Mouse (Mus musculus) layer of hippocampus, adult 8-10 months (tissue): ENCODE measurements around the gene Pcbp1. TPM values are rescaled to one million over a fixed set of nuclear protein-coding genes. Genes with fewer than 3 reads are reported as not detected.

Source experiments
- DNase-seq, 2 experiments: peaks; one replicate each; pipeline ENCODE4 v3.0.0; 2022; ENCODE audit warnings: low spot score in 2 of 2
- total RNA-seq, 4 experiments: library from RNA; stranded (reverse); gene quantifications; 2 replicates each; pipeline ENCODE4 v1.2.4; 2022

The Pcbp1 gene
- total RNA-seq, 4 experiments from 2014 or later = 172 to 184 (median 178) TPM

- no peak for DNase-seq
These were observed 2.2 kb downstream of the Pcbp1 start for GRCm38 (mm10) chr6:86523755-86524434.

- DNase-seq = no peak
These were observed 2.8 kb downstream of the Pcbp1 start for GRCm38 (mm10) chr6:86523242-86523754.

GRCm38 (mm10) chr6:86522001-86522911 is 3.9 kb downstream of the Pcbp1 start:
- DNase-seq = no peak

GRCm38 (mm10) chr6:86519767-86520345 is 6.3 kb downstream of the Pcbp1 start:
- DNase-seq = no peak

- DNase-seq = no peak
These were observed 10.1 kb downstream of the Pcbp1 start for GRCm38 (mm10) chr6:86516021-86516420.

GRCm38 (mm10) chr6:86513296-86513695 is 12.8 kb downstream of the Pcbp1 start:
- no peak for DNase-seq

GRCm38 (mm10) chr6:86510979-86511378 is 15.1 kb downstream of the Pcbp1 start:
- no peak for DNase-seq

GRCm38 (mm10) chr6:86509866-86510200 is 16.3 kb downstream of the Pcbp1 start:
- DNase-seq = no peak

- no peak for DNase-seq
These were observed 16.8 kb downstream of the Pcbp1 start for GRCm38 (mm10) chr6:86509194-86509865.

- no peak for DNase-seq
These were observed 17.4 kb downstream of the Pcbp1 start for GRCm38 (mm10) chr6:86508736-86509135.

GRCm38 (mm10) chr6:86507116-86507515 is 19.0 kb downstream of the Pcbp1 start:
- no peak for DNase-seq

GRCm38 (mm10) chr6:86506309-86506708 is 19.8 kb downstream of the Pcbp1 start:
- DNase-seq = no peak

- DNase-seq = no peak
These were observed 20.4 kb downstream of the Pcbp1 start for GRCm38 (mm10) chr6:86505671-86506070.

GRCm38 (mm10) chr6:86503513-86503912 is 22.6 kb downstream of the Pcbp1 start:
- no peak for DNase-seq

GRCm38 (mm10) chr6:86499571-86500109 is 26.5 kb downstream of the Pcbp1 start:
- no peak for DNase-seq

GRCm38 (mm10) chr6:86497942-86498732 is 28.0 kb downstream of the Pcbp1 start:
- no peak for DNase-seq

- DNase-seq = no peak
These were observed 28.9 kb downstream of the Pcbp1 start for GRCm38 (mm10) chr6:86497071-86497815.

- DNase-seq = no peak
These were observed 29.5 kb downstream of the Pcbp1 start for GRCm38 (mm10) chr6:86496585-86496984.

GRCm38 (mm10) chr6:86496127-86496526 is 30.0 kb downstream of the Pcbp1 start:
- DNase-seq = no peak

GRCm38 (mm10) chr6:86495661-86496060 is 30.5 kb downstream of the Pcbp1 start:
- no peak for DNase-seq
